Mouse (Mus musculus) CH12.LX (cell line): Measurements from ENCODE around the gene Col25a1. TPM values are rescaled to one million over a fixed set of nuclear protein-coding genes. Genes with fewer than 3 reads are reported as not detected.

ENCODE experiments used
- DNase-seq: peaks from one replicate; pipeline ENCODE4 v3.0.0-alpha.2; 2013; ENCODE audit errors: extremely low read depth
- H3K27ac ChIP-seq: 2 replicates; pipeline ENCODE4 v1.5.1; 2012; ENCODE audit warnings: low read depth, mild to moderate bottlenecking, control low read depth, moderate library complexity; ENCODE audit not compliant: insufficient read depth
- H3K27me3 ChIP-seq: replicated peaks from 2 replicates; pipeline ENCODE3; 2012; ENCODE audit warnings: inconsistent platforms
- H3K36me3 ChIP-seq, 2 experiments: replicated peaks in 1 of 2; 2 replicates each; pipeline versions ENCODE3 to v1.6.1; 2012; ENCODE audit warnings: inconsistent platforms in 1 of 2, low read length in 1 of 2, mild to moderate bottlenecking in 1 of 2, mixed read lengths in 1 of 2, moderate library complexity in 1 of 2; ENCODE audit not compliant: control insufficient read depth in 1 of 2, insufficient read depth in 1 of 2
- H3K4me1 ChIP-seq, 2 experiments: 2 replicates each; pipeline ENCODE4 v1.6.1; 2012; ENCODE audit warnings: inconsistent platforms in 1 of 2, moderate library complexity in 1 of 2; ENCODE audit not compliant: insufficient read depth in 2 of 2, control insufficient read depth in 1 of 2
- H3K4me2 ChIP-seq: 2 replicates; pipeline ENCODE4 v1.6.1; 2012; ENCODE audit warnings: low read depth, mild to moderate bottlenecking, control low read depth; ENCODE audit not compliant: poor library complexity, insufficient read depth, severe bottlenecking
- H3K4me3 ChIP-seq, 3 experiments: fragments of 150-350 bp in 1 of 3; sonication (generic) in 1 of 3; replicated peaks in 1 of 3; 2 replicates each; pipeline versions ENCODE3 to v1.5.1; 2011 to 2012; ENCODE audit warnings: low read depth in 2 of 3, low read length in 2 of 3, mild to moderate bottlenecking in 2 of 3, moderate library complexity in 2 of 3, control low read depth in 1 of 3, improper control_type of control experiment in 1 of 3, inconsistent platforms in 1 of 3, mixed read lengths in 1 of 3; ENCODE audit not compliant: poor library complexity in 1 of 3
- H3K79me2 ChIP-seq: replicated peaks from 2 replicates; pipeline ENCODE4 v1.6.1; 2012; ENCODE audit warnings: mild to moderate bottlenecking, moderate library complexity; ENCODE audit not compliant: control insufficient read depth, poor library complexity, insufficient read depth, severe bottlenecking; ENCODE audit errors: extremely low read depth
- H3K9ac ChIP-seq: 2 replicates; pipeline ENCODE4 v1.6.1; 2012; ENCODE audit warnings: low read depth, mild to moderate bottlenecking, control low read depth, moderate library complexity; ENCODE audit not compliant: insufficient read depth
- H3K9me3 ChIP-seq: replicated peaks from 2 replicates; pipeline ENCODE3; 2012; ENCODE audit warnings: low read length, inconsistent platforms, mixed read lengths
- BHLHE40 ChIP-seq: IDR thresholded peaks from 2 replicates; pipeline ENCODE4 v1.6.1; 2011; ENCODE audit warnings: mild to moderate bottlenecking, low read depth, low read length, improper control_type of control experiment
- E2F4 ChIP-seq: IDR thresholded peaks from 2 replicates; pipeline ENCODE4 v1.6.1; 2011; ENCODE audit warnings: low read depth, low read length, improper control_type of control experiment; ENCODE audit not compliant: insufficient replicate concordance
- EP300 ChIP-seq: IDR thresholded peaks from 2 replicates; pipeline ENCODE4 v1.6.1; 2011; ENCODE audit warnings: low read length, improper control_type of control experiment
- HCFC1 ChIP-seq: IDR thresholded peaks from 2 replicates; pipeline ENCODE4 v1.6.1; 2012; ENCODE audit warnings: low read depth, mild to moderate bottlenecking, inconsistent platforms, low read length, improper control_type of control experiment
- JUND ChIP-seq: conservative IDR thresholded peaks from 2 replicates; pipeline ENCODE4 v1.6.1; 2011; ENCODE audit warnings: low read depth, low read length, improper control_type of control experiment
- MAFK ChIP-seq: IDR thresholded peaks from 2 replicates; pipeline ENCODE4 v1.6.1; 2011; ENCODE audit warnings: low read length, improper control_type of control experiment; ENCODE audit not compliant: insufficient replicate concordance
- MAX ChIP-seq: IDR thresholded peaks from 2 replicates; pipeline ENCODE4 v1.6.1; 2011; ENCODE audit warnings: low read length, improper control_type of control experiment
- MXI1 ChIP-seq: IDR thresholded peaks from 2 replicates; pipeline ENCODE4 v1.6.1; 2011; ENCODE audit warnings: mild to moderate bottlenecking, low read depth, low read length, improper control_type of control experiment
- MYC ChIP-seq: IDR thresholded peaks from 2 replicates; pipeline ENCODE4 v1.6.1; 2011; ENCODE audit warnings: low read depth, mild to moderate bottlenecking, improper control_type of control experiment, low read length
- PAX5 ChIP-seq: IDR thresholded peaks from 2 replicates; pipeline ENCODE4 v1.6.1; 2012; ENCODE audit warnings: low read length, inconsistent platforms, mixed read lengths
- POLR2A ChIP-seq: IDR thresholded peaks from 2 replicates; pipeline ENCODE4 v1.6.1; 2011; ENCODE audit warnings: low read depth, mild to moderate bottlenecking, improper control_type of control experiment, low read length
- RCOR1 ChIP-seq: conservative IDR thresholded peaks from 2 replicates; pipeline ENCODE4 v1.6.1; 2012; ENCODE audit warnings: low read depth, mild to moderate bottlenecking, inconsistent platforms, low read length, improper control_type of control experiment
- SIN3A ChIP-seq: IDR thresholded peaks from 2 replicates; pipeline ENCODE4 v1.6.1; 2012; ENCODE audit warnings: low read length, improper control_type of control experiment, inconsistent platforms
- TBP ChIP-seq: conservative IDR thresholded peaks from 2 replicates; pipeline ENCODE4 v1.6.1; 2011; ENCODE audit warnings: low read depth, low read length, improper control_type of control experiment
- USF2 ChIP-seq: conservative IDR thresholded peaks from 2 replicates; pipeline ENCODE4 v1.6.1; 2011; ENCODE audit warnings: low read depth, low read length, improper control_type of control experiment
- ZC3H11A ChIP-seq: IDR thresholded peaks from 2 replicates; pipeline ENCODE4 v1.6.1; 2012; ENCODE audit warnings: low read depth, mild to moderate bottlenecking, inconsistent platforms, low read length, improper control_type of control experiment
- ZKSCAN1 ChIP-seq: IDR thresholded peaks from 2 replicates; pipeline ENCODE4 v1.6.1; 2012; ENCODE audit warnings: low read depth, inconsistent platforms, low read length, improper control_type of control experiment, borderline replicate concordance
- ZMIZ1 ChIP-seq: IDR thresholded peaks from 2 replicates; pipeline ENCODE4 v1.6.1; 2012; ENCODE audit warnings: low read depth, mild to moderate bottlenecking, inconsistent platforms, low read length, improper control_type of control experiment
- dilution Hi-C: fragments of 300-500 bp; cut with MboI; formaldehyde crosslinking; loops from 2 replicates; pipeline ENCODE4 v1.14.3; 2020; ENCODE audit warnings: low sequenced_read_pairs; ENCODE audit not compliant: extremely low pct_unique_long_range_greater_than_20kb, extremely low pct_ligation_motif_present
- in situ Hi-C: fragments of 300-500 bp; cut with MboI; formaldehyde crosslinking; loops from 3 replicates; pipeline ENCODE4 v1.14.3; 2019; ENCODE audit warnings: low sequenced_read_pairs, low pct_ligation_motif_present, low pct_unique_long_range_greater_than_20kb, mixed read lengths
- polyA plus RNA-seq: library from polyadenylated mRNA; unstranded; fragments of >175 nt; gene quantifications from 2 replicates; pipeline ENCODE4 v1.2.1, GENCODE M21; 2012; ENCODE audit warnings: low read depth; ENCODE audit not compliant: insufficient read length
- total RNA-seq, 2 experiments: library from RNA; depleted of rRNA; stranded (reverse); fragments of 300-350 nt in 1 of 2; fragments of >200 nt in 1 of 2; gene quantifications; 2 replicates each; pipeline ENCODE4 v1.2.3; 2012 to 2014

Gene Col25a1
- total and polyA plus RNA-seq, 3 experiments: not detected

DNA sequence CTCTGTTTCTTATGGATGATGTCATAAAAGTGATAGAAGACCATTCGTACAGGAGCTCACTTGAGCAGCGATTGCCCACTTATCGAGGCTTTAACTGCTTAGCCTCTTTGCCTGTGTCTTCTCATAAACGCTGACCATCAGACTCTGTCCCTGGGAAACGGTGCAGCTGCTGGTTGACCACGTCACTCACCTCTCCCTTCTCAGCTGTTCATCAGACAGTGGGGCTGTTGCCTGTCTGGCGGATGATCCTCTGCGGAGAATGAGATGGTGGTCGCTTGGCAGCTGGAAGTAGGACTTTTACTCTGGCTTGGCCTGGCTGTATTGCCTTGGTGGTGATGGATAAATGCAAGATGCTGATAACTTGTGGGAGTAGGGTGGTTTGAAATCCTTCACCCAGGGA lies 96.9 kb downstream of the Col25a1 start:
- dilution Hi-C loops: no loop called here

GRCm38 (mm10) chr3:130232944-130233343 lies 101.6 kb downstream of the Col25a1 start:
- Histone ChIP-seq H3K27me3 (no peaks in the 10 kb centered on the region), H3K4me2 (no peak overlapping the region), H3K9me3 (no peaks in the 10 kb centered on the region), H3K27ac (no peak overlapping the region), H3K79me2 (no peaks in the 10 kb centered on the region), H3K4me1 (peaks cover 0 to 7% of the 10 kb centered on the region in 2 experiments; a peak in 1 of 4 replicates), H3K36me3 (no peaks in the 10 kb centered on the region), H3K4me3 (no peak overlapping the region), H3K9ac (no peak overlapping the region)
- TF ChIP-seq BHLHE40 (peak; percentile 86), MYC (no peak)
- dilution Hi-C loops: no loop called here
- no peak for DNase-seq
- in situ Hi-C loops: no loop called here

More for the DNA sequence above, 96.9 kb downstream of the Col25a1 start:
- H3K4me3 ChIP-seq: no peak overlapping the region
- H3K36me3 ChIP-seq: no peaks in the 10 kb centered on the region
- TF ChIP-seq RCOR1: no peak
- no peak for TF ChIP-seq HCFC1
- no peak for TF ChIP-seq SIN3A
- no peak for TF ChIP-seq MAFK
- no peak for TF ChIP-seq ZC3H11A
- TF ChIP-seq MAX: no peak
- TF ChIP-seq TBP: no peak
- no peak for TF ChIP-seq ZKSCAN1
- TF ChIP-seq EP300: no peak
- no peak for TF ChIP-seq MXI1
- TF ChIP-seq JUND: no peak
- H3K9ac ChIP-seq: no peak overlapping the region
- H3K4me1 ChIP-seq: peaks cover 0 to 6% of the 10 kb centered on the region in 2 experiments; a peak in 1 of 4 replicates
- in situ Hi-C loops: no loop called here
- no peaks in the 10 kb centered on the region for H3K27me3 ChIP-seq
- no peak for DNase-seq
- H3K79me2 ChIP-seq: no peaks in the 10 kb centered on the region
- no peaks in the 10 kb centered on the region for H3K9me3 ChIP-seq
- H3K4me2 ChIP-seq: no peak overlapping the region
- H3K27ac ChIP-seq: no peak overlapping the region

DNA sequence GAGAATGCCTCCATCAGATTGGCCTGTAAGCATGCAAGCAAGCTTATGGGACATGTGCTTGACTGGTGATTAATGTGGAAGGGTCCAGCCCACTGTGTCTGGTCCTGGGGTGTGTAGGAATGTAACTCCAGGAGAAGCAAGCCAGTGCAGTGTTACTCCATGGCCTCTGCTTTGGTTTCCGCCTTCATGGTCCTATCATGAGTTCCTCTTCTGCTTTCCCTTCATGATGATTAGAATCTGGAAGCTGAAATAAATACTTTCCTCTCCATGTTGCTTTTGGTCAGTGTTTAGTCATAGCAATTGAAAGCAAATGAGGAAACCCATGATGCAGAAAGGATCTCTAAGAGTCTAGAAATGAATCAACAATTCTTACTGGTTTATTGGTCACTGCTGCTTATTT lies 103.9 kb downstream of the Col25a1 start:
- H3K79me2 ChIP-seq: no peaks in the 10 kb centered on the region
- no peak overlapping the region for H3K9ac ChIP-seq
- dilution Hi-C loops: no loop called here
- H3K27me3 ChIP-seq: no peaks in the 10 kb centered on the region
- no peak overlapping the region for H3K4me3 ChIP-seq
- no peaks in the 10 kb centered on the region for H3K9me3 ChIP-seq
- no peak for DNase-seq
- H3K4me2 ChIP-seq: no peak overlapping the region
- TF ChIP-seq TBP (no peak), SIN3A (no peak), EP300 (no peak), PAX5 (no peak), USF2 (no peak), HCFC1 (no peak), ZMIZ1 (no peak), BHLHE40 (no peak), POLR2A (no peak), ZKSCAN1 (no peak), MXI1 (no peak), E2F4 (no peak), JUND (no peak), MAX (no peak)
- TF ChIP-seq, all 38 proteins: peak for 0
- no peak overlapping the region for H3K27ac ChIP-seq
- no peaks in the 10 kb centered on the region for H3K36me3 ChIP-seq
- H3K4me1 ChIP-seq: peaks cover 0 to 7% of the 10 kb centered on the region in 2 experiments; a peak in 1 of 4 replicates
- in situ Hi-C loops: no loop called here
